Mouse (Mus musculus) subcutaneous adipose tissue, adult 2 months (tissue): Measurements from ENCODE around the gene Cdh1. TPM values are rescaled to one million over a fixed set of nuclear protein-coding genes. Genes with fewer than 3 reads are reported as not detected.

ENCODE experiments used
- polyA plus RNA-seq: library from polyadenylated mRNA; depleted of rRNA; stranded (reverse); fragments of >200 nt; gene quantifications from 2 replicates; pipeline ENCODE4 v1.2.3, GENCODE M21; 2012; ENCODE audit warnings: low replicate concordance; rRNA removed

Gene Cdh1
- polyA plus RNA-seq: 0.16 and 71.7 TPM in 2 replicates

GRCm38 (mm10) chr8:106603131-106603819 lies at the start of gene Cdh1:
TSS of gene Cdh1 (plus strand) at chr8:106603351.

GRCm38 (mm10) chr8:106573168-106573567 lies 30.0 kb upstream of the Cdh1 start, which contains the start of gene Gm10073:
TSS of gene Gm10073 (minus strand) at chr8:106573461.

GRCm38 (mm10) chr8:106682971-106683668 lies 80.0 kb downstream of the Cdh1 start, which contains the start of gene Tango6:
TSS of gene Tango6 (plus strand) at chr8:106683068.

Other genes starting within 250 kb of the Cdh1 start
- gene Zfp90, start 188.0 kb upstream of the Cdh1 start, polyA plus RNA-seq: 3.6 and 6.5 TPM in 2 replicates
- gene 6030452D12Rik, start 102.8 kb upstream of the Cdh1 start, polyA plus RNA-seq: not detected in 2 replicates
- 1.1 and 9.5 TPM in 2 replicates for gene Cdh3, start 92.5 kb upstream of the Cdh1 start, polyA plus RNA-seq
- gene Gm10073, start 29.9 kb upstream of the Cdh1 start, polyA plus RNA-seq: 79.3 and 122 TPM in 2 replicates
- gene Tango6, start 79.7 kb downstream of the Cdh1 start, polyA plus RNA-seq: 6.8 and 8.0 TPM in 2 replicates